Mouse (Mus musculus): ENCODE measurements around the gene Vmn1r188.
"Not testable (repeated sequence)": the region's sequence is repeated elsewhere in the genome, so short reads cannot be mapped to it uniquely, and the experiment has no call there.

Vmn1r188 gene

GRCm38 (mm10) chr13:22084140-22084539, at the start of gene Vmn1r188:
TSS of gene Vmn1r188 (plus strand) at chr13:22084440.
- DNase-seq (ENCODE audit: low spot score) = not testable (repeated sequence)

- DNase-seq (ENCODE audit: low spot score) = no peak
These were observed 49.6 kb upstream of the Vmn1r188 start for GRCm38 (mm10) chr13:22034443-22035266.

- DNase-seq (ENCODE audit: low spot score) = peak; percentile 85
These were observed 48.7 kb upstream of the Vmn1r188 start, which contains the start of the genes Hist1h2ah and Hist1h2bk for GRCm38 (mm10) chr13:22035267-22036148. TSS of gene Hist1h2ah (minus strand) at chr13:22035568. TSS of gene Hist1h2bk (plus strand) at chr13:22035870.

GRCm38 (mm10) chr13:22036149-22036956, 47.9 kb upstream of the Vmn1r188 start:
- DNase-seq (ENCODE audit: low spot score) = no peak

- DNase-seq (ENCODE audit: low spot score) = no peak
These were observed 47.3 kb upstream of the Vmn1r188 start for GRCm38 (mm10) chr13:22036986-22037385.

- no peak for DNase-seq (ENCODE audit: low spot score)
These were observed 46.8 kb upstream of the Vmn1r188 start for GRCm38 (mm10) chr13:22037415-22037814.

GRCm38 (mm10) chr13:22039364-22039763, 44.9 kb upstream of the Vmn1r188 start:
- no peak for DNase-seq (ENCODE audit: low spot score)

- no peak for DNase-seq (ENCODE audit: low spot score)
These were observed 44.2 kb upstream of the Vmn1r188 start for GRCm38 (mm10) chr13:22039951-22040463.

- DNase-seq (ENCODE audit: low spot score) = no peak
These were observed 43.6 kb upstream of the Vmn1r188 start for GRCm38 (mm10) chr13:22040464-22041141.

GRCm38 (mm10) chr13:22041142-22041536, 43.1 kb upstream of the Vmn1r188 start, which contains the start of gene Hist1h4i:
TSS of gene Hist1h4i (minus strand) at chr13:22041362.
- peak; percentile 97 for DNase-seq (ENCODE audit: low spot score)

- no peak for DNase-seq (ENCODE audit: low spot score)
These were observed 42.3 kb upstream of the Vmn1r188 start for GRCm38 (mm10) chr13:22041651-22042567.

- DNase-seq (ENCODE audit: low spot score) = peak; percentile 98
These were observed 41.4 kb upstream of the Vmn1r188 start, which contains the start of the genes Hist1h2ag and Hist1h2bj for GRCm38 (mm10) chr13:22042568-22043502. TSS of gene Hist1h2ag (minus strand) at chr13:22042944. TSS of gene Hist1h2bj (plus strand) at chr13:22043214.

GRCm38 (mm10) chr13:22043503-22044431, 40.5 kb upstream of the Vmn1r188 start:
- DNase-seq (ENCODE audit: low spot score) = no peak

GRCm38 (mm10) chr13:22044432-22045155, 39.6 kb upstream of the Vmn1r188 start:
- DNase-seq (ENCODE audit: low spot score) = no peak

- no peak for DNase-seq (ENCODE audit: low spot score)
These were observed 38.9 kb upstream of the Vmn1r188 start for GRCm38 (mm10) chr13:22045311-22045710.

- no peak for DNase-seq (ENCODE audit: low spot score)
These were observed 35.2 kb upstream of the Vmn1r188 start for GRCm38 (mm10) chr13:22049041-22049440.

Measured in layer of hippocampus, adult 9-10 months (tissue).